Mouse (Mus musculus): ENCODE measurements around the gene Strc.
"Not testable (repeated sequence)": the region's sequence is repeated elsewhere in the genome, so short reads cannot be mapped to it uniquely, and the experiment has no call there.

The Strc gene

DNA sequence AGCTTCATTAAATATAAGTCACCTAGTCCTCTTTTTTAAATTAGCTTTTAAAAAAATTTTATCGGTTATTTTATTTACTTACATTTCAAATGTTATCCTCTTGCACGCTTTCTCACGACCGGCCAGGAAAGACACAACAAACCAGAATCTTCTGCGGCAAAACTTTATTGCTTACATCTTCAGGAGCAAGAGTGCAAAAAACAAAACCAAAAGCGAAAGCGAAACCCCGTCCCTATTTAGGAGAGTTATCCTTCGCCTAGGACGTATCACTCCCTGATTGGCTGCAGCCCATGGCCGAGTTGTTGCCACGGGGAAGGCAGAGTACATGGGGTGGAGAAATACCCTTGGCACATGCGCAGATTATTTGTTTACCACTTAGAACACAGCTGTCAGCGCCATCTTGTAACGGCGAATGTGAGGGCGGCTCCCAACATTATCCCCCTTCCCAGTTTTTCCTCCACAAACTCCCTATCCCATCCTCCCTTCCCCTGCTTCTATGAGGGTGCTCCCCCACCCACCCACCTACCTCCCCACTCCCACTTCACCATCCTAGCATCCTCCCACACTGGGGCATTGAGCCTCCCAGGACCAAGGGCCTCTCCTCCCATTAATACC lies at the start of gene Strc:
Gene Strc, minus strand, starts transcription at position 208 of the 615 bp plus-strand sequence.
- in situ Hi-C loops (cut with MboI): not testable (repeated sequence)

DNA sequence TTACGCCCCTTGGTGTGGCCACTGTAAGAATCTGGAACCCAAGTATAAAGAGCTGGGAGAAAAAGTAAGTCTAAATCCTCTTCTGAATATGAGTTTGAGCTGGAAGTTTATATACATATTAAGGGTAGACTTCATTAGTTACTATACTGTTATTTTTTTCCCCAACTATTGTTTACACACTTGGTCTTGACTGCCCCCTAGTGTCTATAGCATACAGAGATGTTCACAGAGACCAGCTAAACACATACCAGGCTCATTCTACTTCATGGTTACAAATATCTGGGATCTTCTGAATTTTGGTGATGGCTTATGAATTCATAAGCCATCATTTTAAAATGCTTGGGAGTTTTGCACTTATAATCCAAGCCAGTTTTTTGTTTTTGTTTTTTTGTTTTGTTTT lies 47.9 kb upstream of the Strc start:
- in situ Hi-C loops (cut with MboI): no loop called here

DNA sequence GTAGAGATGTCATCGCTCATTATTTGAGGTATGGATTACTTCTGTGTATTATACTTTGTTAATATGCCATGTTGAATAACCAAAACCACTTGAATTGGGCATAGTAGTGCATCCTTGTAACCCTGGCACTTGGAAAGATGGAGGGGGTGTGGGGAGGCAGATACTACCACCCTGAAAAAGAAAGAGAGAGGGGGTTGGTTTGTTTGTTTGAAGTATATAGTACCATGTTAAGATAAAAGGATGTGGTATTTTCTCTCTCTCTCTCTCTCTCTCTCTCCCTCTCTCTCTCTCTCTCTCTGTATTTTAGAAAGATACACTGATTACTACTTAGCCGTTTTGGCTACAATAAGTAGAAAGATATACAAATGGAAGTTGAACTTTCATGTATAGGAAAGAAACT lies 38.9 kb upstream of the Strc start:
- in situ Hi-C loops (cut with MboI): no loop called here

DNA sequence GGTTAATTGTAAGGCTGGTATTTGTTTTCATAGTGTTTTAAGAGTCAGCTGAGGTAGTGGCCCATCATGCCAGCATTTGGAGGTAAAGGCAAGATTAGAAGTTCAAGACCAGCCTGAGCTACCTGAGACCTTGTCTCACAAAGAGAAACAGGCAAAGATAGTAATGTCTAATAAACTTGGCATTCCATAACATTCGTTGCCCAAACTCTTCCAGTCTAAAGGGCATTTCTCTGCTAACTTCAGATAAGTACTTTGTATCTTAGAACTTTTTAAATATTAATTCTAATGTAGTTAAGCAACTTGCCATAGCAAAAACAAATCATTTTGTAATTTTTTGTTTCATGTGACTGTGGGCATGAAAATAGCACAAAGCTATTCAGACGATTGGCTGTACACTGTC lies 36.2 kb upstream of the Strc start:
- in situ Hi-C loops (cut with MboI): no loop called here

DNA sequence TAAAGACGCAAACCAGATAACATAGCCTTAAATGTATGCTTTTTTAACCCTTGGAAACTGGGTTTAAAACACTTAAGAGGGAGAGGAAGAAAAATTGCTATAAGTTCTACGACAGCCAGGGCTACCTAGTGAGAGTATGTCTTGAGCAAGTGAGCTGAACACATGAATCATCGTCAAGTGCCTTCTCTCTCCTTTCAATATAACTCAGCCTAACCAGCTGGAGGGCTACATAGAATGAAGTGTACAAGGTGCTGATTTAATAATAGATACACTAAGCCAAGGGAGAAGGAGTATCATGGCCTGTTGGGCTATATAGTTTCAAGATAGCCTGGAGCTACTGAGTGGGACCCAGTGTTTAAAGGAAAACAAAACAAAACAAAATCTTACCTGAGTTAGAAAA lies 31.5 kb upstream of the Strc start:
- in situ Hi-C loops (cut with MboI): no loop called here

DNA sequence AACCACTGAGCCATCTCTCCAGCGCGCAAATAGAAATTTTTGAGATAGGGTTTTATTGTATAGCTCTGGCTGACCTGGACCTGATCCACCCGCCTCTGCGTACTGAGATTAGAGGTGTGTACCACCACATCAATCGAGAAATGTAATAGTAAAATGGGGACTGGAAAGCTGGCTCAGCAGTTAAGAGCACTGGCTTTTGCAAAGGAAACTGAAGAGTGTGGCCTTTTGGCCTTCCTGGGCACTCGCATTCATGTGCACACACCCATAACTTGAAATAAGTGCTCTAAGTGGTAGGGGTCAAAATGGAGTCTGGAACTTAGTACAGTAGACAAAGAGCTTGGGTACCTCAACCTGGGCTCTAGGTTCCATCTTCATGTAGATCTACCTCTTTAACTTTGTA lies 29.4 kb upstream of the Strc start:
- in situ Hi-C loops (cut with MboI): no loop called here

DNA sequence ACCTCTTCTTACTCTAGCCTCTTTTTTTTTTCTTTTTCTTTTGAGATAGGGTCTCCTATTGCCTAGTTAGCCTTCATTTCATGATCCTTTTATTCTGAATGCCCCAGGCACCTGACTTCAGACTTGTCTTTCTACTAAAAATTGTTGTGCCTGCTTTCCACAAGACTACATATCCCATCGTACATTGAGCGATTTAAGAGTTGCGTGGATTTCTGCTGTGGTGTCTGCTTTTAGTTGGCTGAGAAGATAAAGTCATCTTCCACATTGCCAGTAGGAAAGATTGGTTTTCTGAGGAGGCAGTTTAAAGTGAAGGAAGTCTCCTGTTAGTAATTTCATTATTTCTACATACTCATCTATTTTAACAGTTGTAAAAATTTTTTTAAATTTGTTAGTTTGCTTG lies 28.6 kb upstream of the Strc start:
- in situ Hi-C loops (cut with MboI): no loop called here

DNA sequence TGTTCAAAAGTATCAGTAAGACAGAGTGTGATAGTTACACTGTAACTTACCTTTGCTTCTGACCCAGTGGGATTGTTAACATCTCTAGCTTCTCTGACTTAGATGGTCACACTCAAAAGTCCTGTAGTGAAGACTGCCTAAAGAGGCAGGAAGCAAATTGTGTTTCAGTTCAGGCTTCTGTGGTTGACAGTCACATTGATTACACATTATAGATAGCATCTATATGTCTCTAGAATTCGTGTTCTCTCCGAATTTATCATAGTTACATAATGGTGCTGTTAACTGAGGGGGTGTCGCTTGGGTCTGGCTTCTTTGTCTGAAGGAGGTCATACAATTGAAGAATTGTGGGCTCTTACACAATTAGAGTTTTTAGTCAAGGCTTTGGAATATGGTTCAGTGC lies 28.1 kb upstream of the Strc start:
- in situ Hi-C loops (cut with MboI): no loop called here

DNA sequence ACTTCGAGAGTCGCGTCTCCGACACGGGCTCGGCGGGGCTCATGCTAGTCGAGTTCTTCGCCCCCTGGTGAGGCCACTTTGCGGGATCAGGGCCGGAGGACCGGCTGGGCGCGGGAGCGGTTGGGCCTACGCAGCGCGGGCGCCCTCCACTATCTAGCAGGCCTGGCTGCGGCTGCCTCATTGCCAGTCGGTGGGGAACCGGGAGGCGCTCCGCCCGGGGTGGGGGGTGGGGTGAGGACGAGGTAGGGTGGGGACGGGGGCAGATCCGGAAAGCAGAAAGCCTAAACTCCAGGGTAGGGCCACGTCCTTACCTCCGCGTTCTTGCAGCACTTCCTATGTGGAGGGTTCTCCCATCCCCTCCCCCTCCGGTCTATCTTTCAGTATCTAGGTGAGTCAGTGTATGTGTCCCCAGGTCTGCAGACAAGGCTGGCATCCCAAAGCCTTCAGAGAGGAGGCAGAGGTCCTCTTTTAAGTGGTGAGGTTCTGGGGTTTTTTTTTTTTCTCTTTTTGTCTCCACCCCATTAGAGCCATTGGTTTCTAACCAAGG lies 27.2 kb upstream of the Strc start:
- in situ Hi-C loops (cut with MboI): no loop called here

DNA sequence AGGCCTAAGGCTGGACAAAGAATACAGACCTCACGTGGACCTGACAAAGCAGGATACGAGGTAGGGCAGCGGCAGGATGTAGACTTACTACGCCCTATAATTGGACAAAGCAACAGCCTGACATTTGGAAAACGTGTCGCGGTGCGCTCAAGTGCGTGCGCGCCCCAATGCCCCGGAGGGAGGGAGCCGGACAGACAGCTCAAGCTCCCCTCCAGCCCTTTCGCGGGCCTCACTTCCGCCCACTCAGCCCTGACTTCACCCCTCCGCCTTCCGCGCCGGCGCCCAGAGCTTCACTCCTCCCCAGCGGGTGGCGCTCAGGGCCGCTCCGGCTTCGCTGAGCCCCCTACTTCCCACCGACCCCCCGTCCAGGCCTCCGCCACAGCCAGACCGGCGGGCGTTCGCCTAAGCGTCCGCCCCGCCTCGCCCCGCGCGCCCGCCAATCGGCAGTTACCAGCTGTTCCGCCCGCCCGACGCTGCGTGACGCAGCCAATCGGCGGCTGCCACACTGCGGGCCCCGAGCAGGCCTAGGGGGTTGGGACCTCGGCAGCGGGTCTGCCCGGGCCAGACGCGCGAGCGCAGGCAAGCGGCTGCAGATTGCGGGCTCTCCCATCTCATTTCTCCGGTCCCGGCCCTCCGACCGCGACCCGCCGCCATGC lies 26.5 kb upstream of the Strc start, which contains the start of the genes Pdia3 and Catsper2:
Gene Pdia3, plus strand, starts transcription at position 389 of the 656 bp plus-strand sequence.
Gene Catsper2, minus strand, starts transcription at position 406 of the 656 bp plus-strand sequence.
- in situ Hi-C loops (cut with MboI): no loop called here

DNA sequence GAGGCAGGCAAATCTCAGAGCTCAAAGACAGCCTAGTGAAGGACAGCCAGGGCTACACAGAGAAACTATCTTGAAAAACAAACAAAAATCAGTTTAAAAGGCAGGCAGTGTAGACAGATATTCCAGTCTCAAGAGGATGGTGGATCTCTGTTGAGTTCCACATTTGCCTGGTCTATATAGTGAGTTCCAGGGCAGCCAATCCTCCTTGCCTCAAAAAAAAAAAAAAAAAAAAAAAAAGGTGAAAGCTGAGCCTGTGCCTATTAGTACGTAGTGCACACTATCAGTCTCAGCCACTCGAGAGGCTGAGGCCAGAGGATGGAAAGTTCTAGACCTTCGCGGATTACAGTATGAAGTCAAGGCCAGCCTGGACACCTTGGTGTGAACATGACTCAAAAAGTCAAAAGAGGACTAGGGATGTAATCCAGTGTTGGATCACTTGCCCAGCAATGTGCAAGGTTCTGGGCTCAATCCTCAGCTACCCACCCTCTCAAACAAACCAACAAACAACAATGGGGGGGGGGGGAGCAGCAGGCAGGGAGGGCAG lies 25.9 kb upstream of the Strc start:
- in situ Hi-C loops (cut with MboI): no loop called here

DNA sequence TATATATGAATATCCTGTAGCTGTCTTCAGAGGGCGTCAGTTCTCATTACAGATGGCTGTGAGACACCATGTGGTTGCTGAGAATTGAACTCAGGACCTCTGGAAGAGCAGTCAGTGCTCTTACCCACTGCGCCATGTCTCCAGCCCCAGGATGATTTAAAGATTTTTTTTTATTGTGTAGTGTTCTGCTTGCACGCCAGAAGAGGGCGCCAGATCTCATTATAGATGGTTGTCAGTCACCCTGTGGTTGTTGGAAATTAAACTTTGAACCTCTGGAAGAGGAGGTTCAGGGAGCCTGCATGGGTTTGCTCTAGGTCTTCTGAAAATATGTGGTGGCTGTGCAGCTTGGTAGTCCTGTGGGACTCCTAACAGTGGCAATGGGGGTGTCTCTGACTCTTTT lies 21.2 kb upstream of the Strc start:
- in situ Hi-C loops (cut with MboI): no loop called here

DNA sequence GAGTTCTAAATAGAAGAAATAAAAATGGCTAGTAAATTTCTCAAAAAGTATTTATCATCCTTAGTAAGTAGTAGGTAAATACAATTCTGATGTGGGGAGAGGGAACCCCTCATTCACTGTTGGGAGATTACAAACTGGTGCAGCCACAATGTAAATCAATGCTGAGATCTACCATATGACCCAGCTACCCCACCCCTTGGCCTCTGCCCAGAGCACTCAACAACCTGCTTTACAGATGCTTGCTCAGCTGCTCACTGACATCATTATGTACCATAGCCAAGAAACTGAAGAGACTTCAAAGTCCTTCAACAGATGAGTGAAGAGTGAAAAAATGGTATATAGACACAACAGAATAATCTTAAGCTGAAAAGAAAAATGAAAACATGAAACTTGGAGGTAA lies 16.3 kb upstream of the Strc start:
- in situ Hi-C loops (cut with MboI): no loop called here

DNA sequence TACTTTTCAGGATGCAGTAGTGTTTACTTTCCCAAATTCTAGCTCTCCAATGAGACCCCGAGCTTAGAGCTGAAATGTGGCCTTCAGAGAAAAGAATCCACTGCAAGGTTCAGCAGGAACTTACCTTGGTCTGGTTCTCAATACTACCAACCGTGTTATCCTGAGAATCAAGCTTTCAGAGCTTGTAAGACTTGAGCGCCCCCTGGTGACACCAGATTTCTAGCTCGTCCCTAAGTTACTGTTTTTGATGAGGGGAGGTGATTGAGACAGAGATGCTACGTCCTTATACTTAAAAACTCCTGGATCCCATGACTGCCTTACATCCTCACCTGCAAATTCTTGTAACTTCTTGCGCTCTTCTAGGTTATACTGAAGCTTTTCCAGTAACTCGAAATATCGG lies 9.7 kb upstream of the Strc start:
- in situ Hi-C loops (cut with MboI): no loop called here

DNA sequence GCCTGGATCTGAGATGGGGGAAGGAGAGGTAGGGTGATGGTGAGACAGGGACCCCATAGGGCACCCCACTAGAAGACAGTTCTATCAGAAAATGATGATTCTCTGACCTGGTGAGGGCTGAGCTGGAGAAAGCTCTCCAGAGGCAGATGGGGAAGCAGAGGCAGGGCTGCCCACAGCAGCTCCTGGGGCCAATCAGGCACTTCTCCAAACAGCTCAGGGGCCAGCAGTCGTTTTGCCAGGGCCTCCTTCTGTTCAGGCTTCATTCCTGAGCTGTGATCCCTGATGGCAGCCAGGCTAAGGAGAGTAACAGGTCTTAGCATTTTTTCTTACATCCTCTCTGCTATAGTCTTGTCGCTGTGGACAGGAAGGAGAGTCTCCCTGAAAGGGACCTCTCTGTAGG lies 12.2 kb downstream of the Strc start:
- in situ Hi-C loops (cut with MboI): no loop called here

DNA sequence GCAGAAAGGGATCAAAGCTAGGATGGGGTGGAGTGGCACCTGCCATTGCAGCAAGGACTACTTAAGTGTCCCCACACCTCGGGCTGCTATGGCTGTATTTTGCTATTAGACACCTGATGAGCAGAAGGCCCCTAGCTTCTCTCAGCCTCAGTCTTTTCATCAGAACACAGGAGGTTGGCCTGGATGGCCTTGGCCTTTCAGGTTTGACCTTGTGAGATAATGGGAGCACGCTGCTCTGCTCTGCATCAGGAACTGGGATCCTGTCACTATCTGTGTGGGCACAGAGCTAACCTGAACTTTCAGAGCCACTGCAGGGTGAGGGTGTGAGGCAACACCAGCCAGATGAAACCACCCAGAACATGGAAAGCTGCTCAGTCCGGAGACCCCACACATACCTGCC lies 14.7 kb downstream of the Strc start:
- in situ Hi-C loops (cut with MboI): no loop called here

DNA sequence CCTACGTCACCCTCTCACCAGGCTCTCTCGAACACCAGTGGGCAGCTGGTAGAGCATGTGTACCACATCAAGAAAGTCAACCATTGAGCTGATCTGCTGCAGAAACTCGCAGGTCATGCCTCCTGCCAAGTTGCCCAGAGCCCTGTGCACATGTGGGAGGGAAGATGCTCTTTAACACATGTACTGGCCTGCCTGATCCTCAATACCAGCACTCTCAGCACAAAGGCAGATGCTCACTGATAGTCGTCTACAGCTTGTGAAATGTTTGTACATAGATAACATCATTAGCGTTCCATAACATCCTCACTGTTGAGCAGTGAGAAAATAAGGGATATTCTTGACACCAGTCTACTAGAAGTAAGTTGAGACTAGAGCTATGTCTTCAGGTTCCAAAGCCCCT lies 16.0 kb downstream of the Strc start:
- in situ Hi-C loops (cut with MboI): no loop called here

DNA sequence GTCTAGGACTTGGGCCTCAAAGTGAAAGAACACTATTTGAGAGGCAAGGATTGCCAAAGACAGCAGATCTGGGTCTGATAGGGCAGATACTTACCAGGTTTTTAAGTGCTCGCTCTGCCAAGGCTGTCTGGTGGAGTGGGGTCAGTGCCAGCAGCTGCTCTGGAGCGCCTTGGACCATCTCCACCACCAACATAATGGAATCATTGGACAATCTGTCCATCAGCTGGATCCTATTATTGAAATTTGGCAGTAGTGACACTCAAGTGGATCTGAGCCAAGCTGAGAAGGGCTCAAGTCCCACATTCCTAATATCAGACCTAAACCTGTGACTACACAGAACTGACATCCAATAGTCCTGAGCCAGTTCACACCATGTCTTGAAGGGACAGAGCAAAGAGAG lies 18.1 kb downstream of the Strc start:
- in situ Hi-C loops (cut with MboI): no loop called here

DNA sequence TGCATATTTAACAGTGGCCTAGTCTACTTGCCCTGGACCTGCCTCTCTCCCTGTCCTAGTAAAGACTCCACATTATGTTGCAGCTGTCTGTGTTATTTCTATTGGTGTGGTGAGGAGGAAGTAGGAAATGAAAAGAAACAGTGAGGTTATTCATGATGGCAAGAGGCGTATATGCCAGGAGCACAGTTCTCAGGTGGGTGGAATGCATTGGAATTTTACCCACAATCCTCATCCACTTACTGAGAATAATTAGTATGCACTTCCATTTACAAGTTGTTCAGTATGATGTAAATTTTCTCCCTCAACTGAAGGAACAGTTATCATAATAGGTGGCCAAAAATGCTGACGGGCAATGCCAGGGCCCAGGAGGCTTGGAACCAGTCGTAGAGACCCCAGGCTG lies 23.3 kb downstream of the Strc start:
- in situ Hi-C loops (cut with MboI): no loop called here

DNA sequence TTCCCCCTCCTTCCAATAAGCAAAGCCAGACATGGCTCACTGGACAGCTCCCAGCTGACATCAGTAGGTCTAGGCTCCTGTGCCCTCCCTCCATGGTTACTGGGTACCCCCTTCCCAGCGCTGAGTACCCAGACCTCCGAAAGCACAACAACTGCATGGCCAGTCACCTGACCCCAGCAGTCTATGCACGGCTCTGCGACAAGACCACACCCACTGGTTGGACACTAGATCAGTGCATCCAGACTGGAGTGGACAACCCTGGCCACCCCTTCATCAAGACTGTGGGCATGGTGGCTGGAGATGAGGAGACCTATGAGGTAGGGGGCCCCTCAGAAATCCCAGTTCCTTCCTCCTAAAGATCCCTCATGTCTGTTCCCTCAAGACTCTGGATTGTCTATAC lies 27.5 kb downstream of the Strc start:
- in situ Hi-C loops (cut with MboI): no loop called here

DNA sequence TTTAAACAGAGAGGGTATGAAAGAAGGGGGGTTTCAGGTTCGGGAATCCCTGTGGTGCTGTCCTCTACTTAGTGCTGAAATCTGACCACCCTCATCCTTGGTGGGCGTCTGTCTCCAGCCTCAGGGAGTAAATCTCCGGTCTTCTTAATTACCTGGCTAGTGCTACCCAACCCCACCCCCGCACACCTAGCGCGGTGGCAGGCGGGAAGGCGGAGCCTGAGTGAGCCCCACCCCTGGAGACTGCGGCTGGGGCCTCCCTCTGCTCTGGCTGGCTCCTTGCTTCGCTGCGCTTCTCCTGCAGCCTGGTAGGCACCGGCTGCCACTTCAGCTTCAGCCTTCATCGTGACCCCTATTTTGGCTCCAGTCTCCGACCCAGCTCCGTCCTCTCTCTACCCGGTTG lies 28.6 kb downstream of the Strc start:
- in situ Hi-C loops (cut with MboI): no loop called here

DNA sequence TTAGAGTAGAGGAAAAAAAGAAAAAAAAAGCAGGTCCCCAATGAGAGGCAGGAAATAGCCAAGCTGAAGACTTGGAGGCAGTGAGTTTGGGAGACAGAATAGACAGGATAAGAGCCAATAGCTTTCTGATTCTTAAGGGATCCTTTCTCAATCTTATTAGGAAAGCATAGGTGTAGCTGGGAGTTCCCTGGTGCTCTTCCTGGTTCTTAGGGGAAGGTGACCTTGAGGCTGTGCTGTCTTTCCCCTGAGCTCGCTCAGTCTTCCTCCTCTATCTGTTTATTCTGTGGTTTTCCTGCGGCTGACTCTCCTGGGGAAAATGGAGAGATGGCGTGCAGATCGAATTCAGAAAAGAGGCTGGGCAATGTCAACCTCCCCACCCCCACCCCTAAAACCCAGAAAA lies 29.0 kb downstream of the Strc start:
- in situ Hi-C loops (cut with MboI): no loop called here

DNA sequence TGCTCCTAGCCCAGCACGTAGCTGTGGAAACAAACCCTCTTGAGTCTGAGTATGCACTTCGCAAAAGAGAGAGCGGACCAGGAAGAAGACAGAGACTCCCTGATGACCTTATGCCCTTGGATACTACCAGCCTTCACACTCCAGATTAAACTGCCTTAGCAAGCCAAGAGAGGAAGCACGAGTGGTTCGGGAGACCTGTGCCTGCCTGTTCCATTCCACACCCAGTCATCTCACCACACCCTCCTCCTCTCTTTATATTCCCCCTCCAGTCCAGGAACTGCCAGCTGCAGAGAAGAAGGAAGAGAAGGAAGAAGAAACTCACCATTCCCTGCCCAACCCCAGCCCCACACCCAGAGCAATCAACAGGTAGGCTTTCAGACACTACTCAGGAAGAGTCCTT lies 29.5 kb downstream of the Strc start, which contains the start of gene Ckmt1:
Gene Ckmt1, plus strand, starts transcription at position 221 of the 400 bp plus-strand sequence.
- in situ Hi-C loops (cut with MboI): no loop called here

Data from mature B cell (primary cell).